Mouse (Mus musculus) erythroblast, embryonic 14.5 days (primary cell): ENCODE measurements at regions not wholly inside any gene's neighbourhood (a gene's known extent, or its start where the extent isn't known, plus 50 kb on each side); places are given as distances from the start of the nearest gene placed in this dataset.

Experiments
- GATA1 ChIP-seq: IDR thresholded peaks from 2 replicates; pipeline ENCODE4 v1.6.1; 2012; ENCODE audit warnings: low read length, inconsistent platforms, mixed read lengths
- TAL1 ChIP-seq: IDR thresholded peaks from 3 replicates; pipeline ENCODE4 v1.6.1; 2012; ENCODE audit warnings: low read length, inconsistent platforms, mixed read lengths

GRCm38 (mm10) chr15:62282116-62282515 is 1359.3 kb upstream of the A1bg start:
- TF ChIP-seq GATA1 (no peak), TAL1 (no peak)
